Mouse (Mus musculus) stomach, embryonic 15.5 days (tissue): ENCODE data around the gene Psmd8. TPM values are rescaled to one million over a fixed set of nuclear protein-coding genes. Genes with fewer than 3 reads are reported as not detected.
A peak's percentile ranks its signal among the peaks of the same experiment; 100 is the strongest.

Experiments used
- ATAC-seq: fragments of 200-750 bp; cut with Nextera tagmentation; 2 replicates; pipeline ENCODE4 v1.8.0; 2017; ENCODE audit warnings: low read depth, moderate number of reproducible peaks, moderate TSS enrichment; ENCODE audit not compliant: insufficient read depth, low FRiP score
- H3K27ac ChIP-seq: fragments of 300-500 bp; sonication (generic); 2 replicates; pipeline ENCODE4 v1.5.1; 2015; ENCODE audit warnings: mild to moderate bottlenecking, inconsistent platforms
- H3K27me3 ChIP-seq: fragments of 300-500 bp; sonication (generic); replicated peaks from 2 replicates; pipeline ENCODE4 v1.6.1; 2015; ENCODE audit warnings: inconsistent platforms
- H3K36me3 ChIP-seq: fragments of 300-500 bp; sonication (generic); 2 replicates; pipeline ENCODE4 v1.6.1; 2015; ENCODE audit warnings: inconsistent platforms
- H3K4me1 ChIP-seq: fragments of 300-500 bp; sonication (generic); 2 replicates; pipeline ENCODE4 v1.6.1; 2015; ENCODE audit warnings: inconsistent platforms
- H3K4me2 ChIP-seq: fragments of 300-500 bp; sonication (generic); 2 replicates; pipeline ENCODE4 v1.6.1; 2015; ENCODE audit warnings: mild to moderate bottlenecking, inconsistent platforms
- H3K4me3 ChIP-seq: fragments of 300-500 bp; sonication (generic); replicated peaks from 2 replicates; pipeline ENCODE4 v1.5.1; 2015; ENCODE audit warnings: inconsistent platforms
- H3K9ac ChIP-seq: fragments of 300-500 bp; sonication (generic); 2 replicates; pipeline ENCODE4 v1.6.1; 2015; ENCODE audit warnings: inconsistent platforms
- H3K9me3 ChIP-seq: fragments of 300-500 bp; sonication (generic); 2 replicates; pipeline ENCODE4 v1.6.1; 2016; ENCODE audit warnings: inconsistent platforms
- WGBS: fragments of 180-500 bp; shearing (Covaris S2); methylation state at CpG from one replicate; pipeline ENCODE4 v1.1.7; 2015; 5-methylcytosine and 5-hydroxymethylcytosine counted together
- polyA plus RNA-seq: library from polyadenylated mRNA; unstranded; fragments of >200 nt; fragmentation: Nextera tagmentation; extraction: Ambion mirVana; gene quantifications from 2 replicates; pipeline ENCODE4 v1.2.1, GENCODE M21; 2015

Gene Psmd8
- polyA plus RNA-seq, 1 experiment from 2014 or later, result 225 TPM

- H3K4me2 ChIP-seq, result peak overlapping the region; percentile 81
- H3K27ac ChIP-seq, result 0 out of 2 replicates have a peak overlapping the region, but pooled peaks have one; percentile 83
- H3K36me3 ChIP-seq, result 0 out of 2 replicates have a peak, but pooled peaks cover 6% of the 10 kb centered on the region
- peak overlapping the region; percentile 25; the same call in 1 of the 2 replicates for H3K9ac ChIP-seq
- WGBS, result 0% methylated on average over 14 of the region's 14 CpGs
- no peaks in the 10 kb centered on the region for H3K9me3 ChIP-seq
- no peak for ATAC-seq
- peaks cover 24% of the 10 kb centered on the region for H3K4me1 ChIP-seq
- H3K27me3 ChIP-seq, result peaks cover 35% of the 10 kb centered on the region
- peak overlapping the region; percentile 62 for H3K4me3 ChIP-seq
Observed at GRCm38 (mm10) chr7:29168791-29169230, 11.7 kb downstream of the Psmd8 start.

GRCm38 (mm10) chr7:29168121-29168695, 12.3 kb downstream of the Psmd8 start:
- Histone ChIP-seq H3K9me3 (no peaks in the 10 kb centered on the region), H3K36me3 (0 out of 2 replicates have a peak, but pooled peaks cover 3% of the 10 kb centered on the region), H3K9ac (no peak overlapping the region), H3K4me1 (peaks cover 24% of the 10 kb centered on the region), H3K27ac (no peak overlapping the region), H3K4me2 (peak overlapping the region; percentile 81), H3K4me3 (peak overlapping the region; percentile 62), H3K27me3 (peaks cover 29% of the 10 kb centered on the region)
- ATAC-seq, result no peak
- 12% methylated on average over 10 of the region's 10 CpGs for WGBS

GRCm38 (mm10) chr7:29167656-29168055, 12.8 kb downstream of the Psmd8 start:
- Histone ChIP-seq H3K36me3 (0 out of 2 replicates have a peak, but pooled peaks cover under 1% of the 10 kb centered on the region), H3K4me3 (no peak overlapping the region), H3K4me2 (no peak overlapping the region), H3K4me1 (peaks cover 24% of the 10 kb centered on the region), H3K27me3 (peaks cover 24% of the 10 kb centered on the region), H3K9ac (no peak overlapping the region), H3K27ac (no peak overlapping the region), H3K9me3 (no peaks in the 10 kb centered on the region)
- ATAC-seq, result no peak
- 27% methylated on average over 18 of the region's 19 CpGs for WGBS

GRCm38 (mm10) chr7:29162750-29163525, 17.6 kb downstream of the Psmd8 start:
- peak overlapping the region; percentile 9; the same call in 1 of the 2 replicates for H3K4me2 ChIP-seq
- H3K9me3 ChIP-seq, result no peaks in the 10 kb centered on the region
- 0 out of 2 replicates have a peak, but pooled peaks cover 11% of the 10 kb centered on the region for H3K27me3 ChIP-seq
- H3K4me1 ChIP-seq, result 0 out of 2 replicates have a peak, but pooled peaks cover 3% of the 10 kb centered on the region
- no peaks in the 10 kb centered on the region for H3K36me3 ChIP-seq
- peak; percentile 76 for ATAC-seq
- H3K27ac ChIP-seq, result no peak overlapping the region
- 21% methylated on average over 9 of the region's 9 CpGs for WGBS
- no peak overlapping the region for H3K9ac ChIP-seq
- no peak overlapping the region for H3K4me3 ChIP-seq

- Histone ChIP-seq H3K9ac (no peak overlapping the region), H3K27me3 (0 out of 2 replicates have a peak, but pooled peaks cover 7% of the 10 kb centered on the region), H3K4me3 (no peak overlapping the region), H3K4me2 (peak overlapping the region; percentile 9; the same call in 1 of the 2 replicates), H3K9me3 (no peaks in the 10 kb centered on the region), H3K36me3 (no peaks in the 10 kb centered on the region), H3K27ac (no peak overlapping the region), H3K4me1 (0 out of 2 replicates have a peak, but pooled peaks cover 3% of the 10 kb centered on the region)
- 65% methylated on average over 5 of the region's 5 CpGs for WGBS
- no peak for ATAC-seq
Observed at GRCm38 (mm10) chr7:29162294-29162693, 18.2 kb downstream of the Psmd8 start.

GRCm38 (mm10) chr7:29158264-29158663, 22.2 kb downstream of the Psmd8 start:
- Histone ChIP-seq H3K9me3 (no peaks in the 10 kb centered on the region), H3K4me2 (no peak overlapping the region), H3K36me3 (no peaks in the 10 kb centered on the region; the same call in 1 of the 2 replicates), H3K4me3 (no peak overlapping the region), H3K4me1 (peaks cover 9% of the 10 kb centered on the region; the same call in 1 of the 2 replicates), H3K9ac (no peak overlapping the region), H3K27ac (no peak overlapping the region), H3K27me3 (0 out of 2 replicates have a peak, but pooled peaks cover 7% of the 10 kb centered on the region)
- ATAC-seq, result no peak
- 3% methylated on average over 5 of the region's 5 CpGs for WGBS

GRCm38 (mm10) chr7:29155838-29156782, 24.4 kb downstream of the Psmd8 start, which contains the start of gene Fam98c:
Gene Fam98c (minus strand): TSS chr7:29156234.
- Histone ChIP-seq H3K9me3 (no peaks in the 10 kb centered on the region), H3K4me3 (peak within 1 kb of the TSS; percentile 69), H3K4me1 (peaks cover 6% of the 10 kb centered on the region; the same call in 1 of the 2 replicates), H3K27ac (peak within 1 kb of the TSS; percentile 91), H3K9ac (peak within 1 kb of the TSS; percentile 51), H3K27me3 (0 out of 2 replicates have a peak, but pooled peaks cover 7% of the 10 kb centered on the region), H3K36me3 (no peaks in the 10 kb centered on the region; the same call in 1 of the 2 replicates), H3K4me2 (peak within 1 kb of the TSS; percentile 87)
- 3% methylated on average over 68 of the region's 68 CpGs for WGBS
- peak; percentile 72 for ATAC-seq

- H3K4me1 ChIP-seq, result peaks cover 6% of the 10 kb centered on the region; the same call in 1 of the 2 replicates
- 7% methylated on average over 37 of the region's 37 CpGs for whole genome bisulfite sequencing
- H3K4me2 ChIP-seq, result peak overlapping the region; percentile 87
- no peaks in the 10 kb centered on the region for H3K9me3 ChIP-seq
- 0 out of 2 replicates have a peak, but pooled peaks cover 7% of the 10 kb centered on the region for H3K27me3 ChIP-seq
- peak overlapping the region; percentile 69 for H3K4me3 ChIP-seq
- peak; percentile 81 for ATAC-seq
- peak overlapping the region; percentile 91 for H3K27ac ChIP-seq
- no peaks in the 10 kb centered on the region; the same call in 1 of the 2 replicates for H3K36me3 ChIP-seq
- peak overlapping the region; percentile 51 for H3K9ac ChIP-seq
Observed at GRCm38 (mm10) chr7:29155196-29155837, 25.2 kb downstream of the Psmd8 start.

- Histone ChIP-seq H3K4me1 (peaks cover 6% of the 10 kb centered on the region; the same call in 1 of the 2 replicates), H3K9me3 (no peaks in the 10 kb centered on the region), H3K27ac (no peak overlapping the region), H3K36me3 (no peaks in the 10 kb centered on the region; the same call in 1 of the 2 replicates), H3K27me3 (0 out of 2 replicates have a peak, but pooled peaks cover 7% of the 10 kb centered on the region), H3K4me3 (no peak overlapping the region), H3K9ac (no peak overlapping the region), H3K4me2 (no peak overlapping the region)
- WGBS, result 93% methylated on average over 14 of the region's 14 CpGs
- no peak for ATAC-seq
Observed at GRCm38 (mm10) chr7:29154018-29154720, 26.3 kb downstream of the Psmd8 start.

- Histone ChIP-seq H3K27me3 (no peaks in the 10 kb centered on the region), H3K9me3 (no peaks in the 10 kb centered on the region), H3K4me2 (no peak overlapping the region), H3K36me3 (no peaks in the 10 kb centered on the region; the same call in 1 of the 2 replicates), H3K9ac (no peak overlapping the region), H3K4me3 (no peak overlapping the region), H3K4me1 (peaks cover 5% of the 10 kb centered on the region; the same call in 1 of the 2 replicates), H3K27ac (no peak overlapping the region)
- 59% methylated on average over 10 of the region's 10 CpGs for WGBS
- ATAC-seq, result no peak
Observed at GRCm38 (mm10) chr7:29151486-29151885, 29.0 kb downstream of the Psmd8 start.
